Mouse (Mus musculus): ENCODE measurements around the gene Ccnt1.
A peak's percentile ranks its signal among the peaks of the same experiment; 100 is the strongest.

- TF ChIP-seq CTCF (IDR thresholded peaks at IDR 0.05; ENCODE audit: control insufficient read depth, insufficient read depth, insufficient read length) (peak; percentile 35), MYOD1 (IDR thresholded peaks at IDR 0.05; ENCODE audit: control insufficient read depth, insufficient read length, low read depth) (no peak)
Observed at GRCm38 (mm10) chr15:98504514-98504913, 66.2 kb downstream of the Ccnt1 start.
